Comparison of ENCODE assay signal across 18 mouse cellular contexts in genomic region chr11:101809060-101809828, GRCm38 (mm10). TPM values are rescaled to one million over a fixed set of nuclear protein-coding genes. Genes with fewer than 3 reads are reported as not detected.
"Had no signal": no experiment of that assay in that cellular context is flagged by ENCODE, and none has a peak within 500 bp of the region (broad histone marks: within the 10 kb centered on the region; RNA-seq: fewer than 3 reads in every experiment).

No protein-coding gene starts in this region.

- H3K9ac ChIP-seq: hindbrain, embryonic 15.5 days; limb, embryonic 12.5 days; liver, embryonic 13.5 days; liver, postnatal 0 days; lung, embryonic 15.5 days; neural tube, embryonic 13.5 days had no signal

- H3K4me3 ChIP-seq: hindbrain, embryonic 15.5 days; limb, embryonic 12.5 days; liver, embryonic 13.5 days; lung, embryonic 15.5 days; megakaryocyte, embryonic 14.5 days; neural tube, embryonic 13.5 days had no signal

- H3K36me3 ChIP-seq: hindbrain, embryonic 15.5 days; limb, embryonic 12.5 days; liver, embryonic 13.5 days; lung, embryonic 15.5 days; neural tube, embryonic 13.5 days had no signal

- H3K9me3 ChIP-seq: hindbrain, embryonic 15.5 days; liver, embryonic 13.5 days; lung, embryonic 15.5 days; neural tube, embryonic 13.5 days had no signal

- DNase-seq: kidney, adult 9 months; kidney, postnatal 25 days; layer of hippocampus, postnatal 36 days; liver; liver, embryonic 13.5 days; liver, postnatal 0 days; lung, postnatal 14 days; right cerebral cortex, adult 18-20 months; right cerebral cortex, postnatal 25 days had no signal

- H3K4me1 ChIP-seq: liver, embryonic 13.5 days had no signal

- H3K4me2 ChIP-seq: hindbrain, embryonic 15.5 days; limb, embryonic 12.5 days; liver, embryonic 13.5 days; lung, embryonic 15.5 days; midbrain, embryonic 11.5 days; neural tube, embryonic 13.5 days had no signal

- H3K27ac ChIP-seq: hindbrain, embryonic 15.5 days; limb, embryonic 12.5 days; liver, embryonic 13.5 days; lung, embryonic 15.5 days; macrophage; neural tube, embryonic 13.5 days had no signal

- ATAC-seq: inflammation-experienced regulatory T-cells, adult 6 months; liver, postnatal 0 days; midbrain, embryonic 16.5 days had no signal

RNA-seq across cellular contexts. Expression of gene Etv4, which starts 24.1 kb away (rescaled TPM):
- polyA plus RNA-seq: macrophage had no signal
